Mouse (Mus musculus): ENCODE results near the gene Gm6268.

DNA sequence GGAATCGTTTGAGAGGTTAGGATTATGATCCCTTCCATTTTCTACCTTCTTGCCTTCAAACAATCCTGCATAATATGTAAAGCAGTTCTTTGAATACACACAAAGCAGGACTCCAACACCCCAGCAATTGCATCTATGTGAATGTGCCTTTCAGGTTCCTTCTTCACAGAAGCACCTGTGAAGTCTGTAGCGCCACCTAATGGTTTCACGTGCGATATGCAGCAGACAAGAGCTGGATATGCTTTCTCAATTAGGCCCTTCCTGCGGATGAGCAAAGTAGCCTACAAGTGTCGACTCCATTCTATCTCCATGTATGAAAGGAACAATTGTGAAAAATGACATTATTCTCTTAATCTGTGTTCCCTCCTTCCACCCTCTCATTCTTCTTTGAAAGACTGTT lies 33.9 kb downstream of the Gm6268 start:
- TF ChIP-seq POLR2A (IDR thresholded peaks at IDR 0.05; ENCODE audit: control insufficient read depth, low read depth, low read length) = no peak
- no peak for TF ChIP-seq CTCF (IDR thresholded peaks at IDR 0.05; ENCODE audit: control insufficient read depth, insufficient read depth, insufficient replicate concordance, low read depth, low read length)
